In genomic region chr1:90723325-90723724, GRCm38 (mm10) we compare ENCODE assay signal across 22 mouse cellular contexts.
"Had no signal": no experiment of that assay in that cellular context is flagged by ENCODE, and none has a peak within 500 bp of the region (broad histone marks: within the 10 kb centered on the region; RNA-seq: fewer than 3 reads in every experiment).

No protein-coding gene starts in this region.

- H3K9me3 ChIP-seq: limb, embryonic 10.5 days; limb, embryonic 13.5 days; liver, embryonic 12.5 days; liver, embryonic 15.5 days; midbrain, embryonic 12.5 days; midbrain, embryonic 15.5 days; neural tube, embryonic 13.5 days; stomach, embryonic 15.5 days had no signal

- DNase-seq: kidney, adult 2 months; kidney, postnatal 25 days; layer of hippocampus, adult 9-11 months; liver; retina, postnatal 1 day; right cerebral cortex, postnatal 25 days; spleen, adult 18-20 months; thymus, adult 2 months; thymus, postnatal 14 days; thymus, postnatal 4 days had no signal

- H3K36me3 ChIP-seq: limb, embryonic 10.5 days; limb, embryonic 13.5 days; liver, embryonic 12.5 days; liver, embryonic 15.5 days; midbrain, embryonic 12.5 days; midbrain, embryonic 15.5 days; neural tube, embryonic 13.5 days; stomach, embryonic 15.5 days had no signal

- H3K9ac ChIP-seq: limb, embryonic 13.5 days; liver, embryonic 12.5 days; liver, embryonic 15.5 days; midbrain, embryonic 12.5 days; midbrain, embryonic 15.5 days; neural tube, embryonic 13.5 days; stomach, embryonic 15.5 days had no signal

- H3K4me1 ChIP-seq: limb, embryonic 10.5 days; liver, embryonic 12.5 days; liver, embryonic 15.5 days; midbrain, embryonic 12.5 days; midbrain, embryonic 15.5 days; neural tube, embryonic 13.5 days had no signal

- H3K27ac ChIP-seq: kidney, postnatal 0 days; layer of hippocampus, adult 2 months; limb, embryonic 10.5 days; limb, embryonic 13.5 days; liver, embryonic 12.5 days; liver, embryonic 15.5 days; macrophage; midbrain, embryonic 12.5 days; midbrain, embryonic 15.5 days; neural tube, embryonic 13.5 days; stomach, embryonic 15.5 days had no signal

- H3K4me3 ChIP-seq: layer of hippocampus, adult 2 months; limb, embryonic 10.5 days; limb, embryonic 13.5 days; liver, embryonic 12.5 days; liver, embryonic 15.5 days; midbrain, embryonic 12.5 days; midbrain, embryonic 15.5 days; neural tube, embryonic 13.5 days; stomach, embryonic 15.5 days had no signal

- ATAC-seq: intestine, postnatal 0 days; liver, embryonic 12.5 days; midbrain, embryonic 15.5 days had no signal

- H3K4me2 ChIP-seq: limb, embryonic 13.5 days; liver, embryonic 12.5 days; liver, embryonic 15.5 days; midbrain, embryonic 12.5 days; midbrain, embryonic 15.5 days; neural tube, embryonic 13.5 days; stomach, embryonic 15.5 days had no signal

- H3K27me3 ChIP-seq: limb, embryonic 13.5 days; liver, embryonic 12.5 days; liver, embryonic 15.5 days; midbrain, embryonic 12.5 days; midbrain, embryonic 15.5 days; neural tube, embryonic 13.5 days; stomach, embryonic 15.5 days had no signal
